Mouse (Mus musculus) retina, adult 2 months (tissue): ENCODE results near the gene Gpm6a.

Experiments used
- DNase-seq: peaks from one replicate; pipeline ENCODE4 v3.0.0-alpha.2; 2012; ENCODE audit warnings: low read depth, low spot score

Gpm6a gene

GRCm38 (mm10) chr8:54954741-54955455 is at the start of gene Gpm6a:
Gene Gpm6a (plus strand): TSS chr8:54954843.
- no peak for DNase-seq

GRCm38 (mm10) chr8:54912891-54913290 is 41.8 kb upstream of the Gpm6a start:
- DNase-seq, result no peak

GRCm38 (mm10) chr8:54917710-54918109 is 36.9 kb upstream of the Gpm6a start:
- DNase-seq, result no peak

GRCm38 (mm10) chr8:54922160-54922855 is 32.3 kb upstream of the Gpm6a start:
- no peak for DNase-seq

- DNase-seq, result no peak
Measured at GRCm38 (mm10) chr8:54924936-54925335, 29.7 kb upstream of the Gpm6a start.

GRCm38 (mm10) chr8:54932306-54932705 is 22.3 kb upstream of the Gpm6a start:
- DNase-seq, result no peak

GRCm38 (mm10) chr8:54953351-54953750 is 1.3 kb upstream of the Gpm6a start:
- no peak for DNase-seq

GRCm38 (mm10) chr8:54954030-54954429 is 613 bp upstream of the Gpm6a start:
- DNase-seq, result no peak

GRCm38 (mm10) chr8:54955456-54955800 is 785 bp downstream of the Gpm6a start:
- DNase-seq, result no peak

- DNase-seq, result no peak
Measured at GRCm38 (mm10) chr8:54955935-54956573, 1.4 kb downstream of the Gpm6a start.

- DNase-seq, result no peak
Measured at GRCm38 (mm10) chr8:54956787-54957186, 2.1 kb downstream of the Gpm6a start.

- DNase-seq, result no peak
Measured at GRCm38 (mm10) chr8:54957506-54957905, 2.9 kb downstream of the Gpm6a start.

- no peak for DNase-seq
Measured at GRCm38 (mm10) chr8:54961571-54961970, 6.9 kb downstream of the Gpm6a start.

GRCm38 (mm10) chr8:54975020-54975419 is 20.4 kb downstream of the Gpm6a start:
- DNase-seq, result no peak

GRCm38 (mm10) chr8:54975506-54975905 is 20.9 kb downstream of the Gpm6a start:
- DNase-seq, result no peak

- DNase-seq, result no peak
Measured at GRCm38 (mm10) chr8:54975927-54976326, 21.3 kb downstream of the Gpm6a start.

- no peak for DNase-seq
Measured at GRCm38 (mm10) chr8:54976663-54977062, 22.0 kb downstream of the Gpm6a start.

- no peak for DNase-seq
Measured at GRCm38 (mm10) chr8:54986791-54987190, 32.1 kb downstream of the Gpm6a start.

GRCm38 (mm10) chr8:54989093-54989492 is 34.5 kb downstream of the Gpm6a start:
- DNase-seq, result no peak

- DNase-seq, result no peak
Measured at GRCm38 (mm10) chr8:54991840-54992609, 37.4 kb downstream of the Gpm6a start.

- DNase-seq, result no peak
Measured at GRCm38 (mm10) chr8:54995662-54996061, 41.0 kb downstream of the Gpm6a start.

- no peak for DNase-seq
Measured at GRCm38 (mm10) chr8:55002398-55002797, 47.8 kb downstream of the Gpm6a start.
